Mouse (Mus musculus): ENCODE data around the gene Cabp4.

- TF ChIP-seq POLR2A (IDR thresholded peaks at IDR 0.05; ENCODE audit: low read depth, low read length) = no peak
- no peak for TF ChIP-seq CTCF (IDR thresholded peaks at IDR 0.05; ENCODE audit: extremely low read depth, insufficient read depth, insufficient read length, insufficient replicate concordance)
Measured at GRCm38 (mm10) chr19:4147782-4148490, 4.1 kb upstream of the Cabp4 start.
